Mouse (Mus musculus): ENCODE data around the gene Frmd4b. TPM values are rescaled to one million over a fixed set of nuclear protein-coding genes. Genes with fewer than 3 reads are reported as not detected.
"Not testable (repeated sequence)": the region's sequence is repeated elsewhere in the genome, so short reads cannot be mapped to it uniquely, and the experiment has no call there.

The Frmd4b gene
- total RNA-seq, 2 experiments from 2014 or later, result 21.6 to 24.3 TPM

DNA sequence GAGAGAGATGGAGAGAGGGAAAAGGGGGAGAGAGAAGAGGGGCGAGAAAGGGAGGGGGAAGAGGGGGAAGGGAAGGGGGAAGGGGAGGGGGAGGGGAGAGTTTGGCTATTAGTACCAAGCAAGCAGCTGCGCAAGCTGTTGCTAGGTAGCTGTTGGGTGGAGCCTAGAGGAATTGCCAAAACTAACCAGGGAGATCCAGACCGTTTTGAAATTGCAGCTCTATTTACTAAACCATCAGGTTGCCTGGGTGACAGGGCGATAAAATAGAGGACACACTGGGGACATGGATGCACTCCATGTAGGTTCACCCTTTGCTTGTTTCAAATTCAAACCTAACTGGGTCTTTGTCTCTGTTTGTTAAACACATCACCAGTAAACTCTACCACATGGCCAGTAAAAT lies 341.0 kb downstream of the Frmd4b start:
- DNase-seq, result peak; percentile 70 to 75
- intact Hi-C loops (cut with DNase I), result loop anchor here (2.0 to 10.0 kb wide), 4 partner anchors 26 to 728 kb away; no protein-coding TSS in a partner anchor

DNA sequence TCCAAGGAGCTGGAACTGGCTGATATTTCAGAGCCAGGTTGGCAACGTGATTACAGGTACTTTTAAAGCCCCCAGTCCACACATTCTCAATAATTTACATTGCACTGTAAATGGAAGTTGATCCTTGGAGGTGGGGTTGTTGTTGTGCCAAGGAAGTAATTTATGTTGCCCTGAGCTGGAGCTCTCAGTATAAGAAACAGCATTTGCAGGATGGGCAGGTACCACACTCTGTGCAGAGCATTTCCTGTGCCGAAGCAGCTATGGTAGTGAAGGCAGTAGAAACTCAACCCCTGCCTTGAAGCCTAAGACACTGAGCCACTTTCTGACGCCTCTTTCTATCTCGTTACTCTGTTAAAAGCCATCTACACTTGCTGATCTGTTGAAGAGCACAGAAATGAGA lies 341.6 kb downstream of the Frmd4b start:
- DNase-seq, result no peak
- intact Hi-C loops (cut with DNase I), result loop anchor here (2.0 to 10.0 kb wide), 4 partner anchors 25 to 729 kb away; no protein-coding TSS in a partner anchor

DNA sequence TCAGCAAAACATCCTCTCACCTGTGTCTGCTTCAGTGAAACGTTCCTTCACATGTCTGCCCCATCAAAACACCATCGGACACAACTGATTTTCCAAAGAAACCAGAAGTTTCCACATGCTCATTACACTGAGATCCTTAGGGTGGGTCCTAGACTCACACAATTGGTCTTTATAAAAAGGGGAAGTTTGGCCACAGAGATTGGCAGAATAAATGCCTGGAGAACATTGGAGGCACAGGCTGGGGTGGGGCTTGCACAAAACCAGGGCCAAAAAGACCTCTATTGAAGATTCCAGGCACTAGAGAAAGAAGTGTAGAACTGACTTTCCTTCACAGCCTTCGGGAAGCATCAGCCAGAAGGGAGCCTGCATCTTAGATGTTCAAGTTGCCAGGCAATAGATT lies 343.6 kb downstream of the Frmd4b start:
- no peak for DNase-seq
- intact Hi-C loops (cut with DNase I), result loop anchor here (10.0 kb wide), 1 partner anchor 731 kb away; no protein-coding TSS in a partner anchor

DNA sequence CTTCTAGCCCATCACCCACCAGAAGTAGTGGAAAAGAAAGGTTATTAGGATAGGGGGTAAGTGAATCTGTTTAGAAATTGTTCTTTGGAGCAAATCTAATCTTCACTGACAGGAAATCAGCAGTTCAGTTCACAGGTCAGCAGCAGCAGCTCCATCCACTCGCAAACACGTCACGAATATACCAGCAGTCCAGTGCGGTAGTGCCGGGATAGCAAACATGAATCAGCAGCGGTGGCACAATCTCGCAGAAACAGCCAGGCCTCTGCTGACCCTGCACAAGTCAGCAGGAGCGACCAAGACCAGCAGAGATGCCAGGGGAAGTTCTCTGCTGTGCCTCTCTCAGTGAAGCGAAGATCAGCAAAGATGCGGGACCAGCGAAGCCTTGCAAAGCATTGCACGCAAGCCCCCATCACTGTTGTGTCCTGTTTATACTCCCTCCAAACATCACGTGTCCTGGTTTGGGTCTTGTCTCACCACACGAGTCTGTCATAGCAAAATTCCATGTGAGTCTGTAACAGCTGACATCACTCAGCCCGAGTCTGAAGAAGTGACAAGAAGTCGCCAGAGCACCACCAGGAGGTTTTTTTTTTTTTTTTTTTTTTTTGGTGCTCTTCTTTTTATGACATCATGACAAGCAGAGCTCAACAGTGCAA lies 344.2 kb downstream of the Frmd4b start:
- intact Hi-C loops (cut with DNase I), result loop anchor here (10.0 kb wide), 1 partner anchor 732 kb away; no protein-coding TSS in a partner anchor
- DNase-seq, result no peak

DNA sequence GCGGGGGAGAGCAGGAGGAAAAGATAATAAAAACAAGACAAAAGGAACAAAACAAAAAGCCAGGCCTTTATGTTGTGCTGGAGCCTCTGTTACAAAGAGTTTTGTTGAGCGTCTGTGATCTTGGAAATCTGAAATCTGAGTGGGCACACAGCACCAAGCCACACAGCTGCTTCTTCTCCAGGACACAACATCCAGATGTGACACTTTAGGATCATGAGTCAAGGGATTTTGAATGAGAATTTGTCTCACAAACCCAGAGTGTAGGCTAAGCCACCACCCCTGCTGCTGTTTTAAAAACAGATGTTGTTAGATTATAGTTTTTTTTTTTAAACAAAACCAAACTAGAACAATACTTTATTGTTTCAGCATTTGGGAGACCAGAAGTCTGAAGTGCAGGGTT lies 345.0 kb downstream of the Frmd4b start:
- DNase-seq, result no peak

DNA sequence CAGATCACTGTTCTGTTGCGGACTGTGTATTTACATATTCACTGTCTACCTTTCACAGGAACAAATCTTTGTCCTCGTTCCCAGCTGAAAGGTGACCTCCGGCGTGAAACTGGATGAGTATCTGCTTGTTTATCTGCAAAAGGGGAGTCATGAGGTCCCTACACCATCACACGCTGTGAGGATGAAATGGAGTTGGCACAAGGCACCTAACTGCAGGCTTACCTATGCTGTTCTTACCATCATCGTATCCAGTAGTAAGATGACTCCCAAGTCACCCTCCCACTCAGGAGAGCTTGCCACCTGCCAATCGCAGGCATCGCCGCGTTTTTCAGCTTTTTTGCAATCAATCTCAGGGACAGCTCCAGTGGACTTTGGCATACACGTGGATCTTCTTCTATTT lies 347.7 kb downstream of the Frmd4b start:
- intact Hi-C loops (cut with DNase I), result no loop called here
- DNase-seq, result no peak

More for the DNA sequence above, 345.0 kb downstream of the Frmd4b start:
- intact Hi-C loops (cut with DNase I), result loop anchor here (10.0 kb wide), 1 partner anchor 732 kb away; no protein-coding TSS in a partner anchor

DNA sequence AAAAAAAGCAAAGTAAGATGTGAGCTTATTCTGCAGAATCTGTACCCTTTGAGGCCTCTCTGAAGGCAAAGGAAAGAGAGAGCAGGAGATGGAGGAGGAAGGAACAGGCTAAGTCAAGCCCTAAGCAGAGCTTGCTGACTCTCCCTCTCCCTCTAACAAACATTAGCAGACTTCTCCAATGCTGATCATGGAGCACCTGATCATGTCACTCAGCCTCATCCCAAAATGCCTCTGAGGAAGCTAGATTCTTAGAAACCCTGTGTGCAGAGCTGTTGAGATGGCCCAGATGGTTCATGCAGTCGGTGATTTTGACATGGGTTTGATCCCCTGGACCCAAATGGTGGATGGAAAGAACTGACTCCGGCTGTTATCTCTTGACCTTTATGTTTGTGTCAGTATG lies 350.2 kb downstream of the Frmd4b start:
- DNase-seq, result no peak
- intact Hi-C loops (cut with DNase I), result no loop called here

DNA sequence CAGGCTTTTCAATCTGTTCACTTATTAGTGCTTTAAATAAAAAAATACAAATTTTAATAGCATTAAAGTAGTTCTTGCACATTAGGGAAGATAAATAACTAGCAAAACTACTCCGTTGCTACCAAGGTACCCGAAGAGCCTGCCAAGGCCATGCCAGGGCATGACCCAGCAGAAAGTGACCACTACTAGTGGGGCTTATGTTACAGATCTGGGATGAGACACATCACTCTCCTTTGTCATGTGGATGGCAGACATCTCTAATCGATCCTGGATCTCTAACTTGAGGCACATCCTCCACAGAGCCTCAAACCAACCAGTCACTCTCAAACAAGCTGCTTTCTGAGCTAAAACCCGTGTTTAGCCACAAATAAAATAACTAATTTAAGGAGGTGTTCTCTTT lies 350.7 kb downstream of the Frmd4b start:
- no peak for DNase-seq

GRCm38 (mm10) chr6:97265705-97266104 lies 351.6 kb downstream of the Frmd4b start:
- no peak for DNase-seq
- intact Hi-C loops (cut with DNase I), result no loop called here

More for the DNA sequence above, 350.7 kb downstream of the Frmd4b start:
- intact Hi-C loops (cut with DNase I), result no loop called here

DNA sequence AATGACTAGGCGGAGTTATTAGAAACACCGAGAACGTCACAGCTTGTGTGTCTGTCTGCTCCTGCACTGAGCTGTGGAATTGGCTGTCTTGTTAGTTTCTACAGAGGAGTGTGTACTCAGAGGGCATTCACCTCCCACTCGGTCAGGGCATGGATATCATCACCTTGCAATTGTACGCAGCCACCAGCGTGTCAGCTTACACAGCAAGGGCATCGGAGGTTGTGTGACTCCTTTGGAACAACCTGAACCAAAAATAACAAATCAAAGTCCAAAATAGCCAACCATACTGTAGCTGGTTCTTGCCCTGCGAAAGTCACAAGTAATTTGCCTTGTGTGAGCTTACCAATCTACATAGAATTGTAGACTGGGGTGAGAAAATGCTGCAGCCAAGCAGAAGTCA lies 352.1 kb downstream of the Frmd4b start:
- intact Hi-C loops (cut with DNase I), result no loop called here
- peak; percentile 64 to 73 for DNase-seq

DNA sequence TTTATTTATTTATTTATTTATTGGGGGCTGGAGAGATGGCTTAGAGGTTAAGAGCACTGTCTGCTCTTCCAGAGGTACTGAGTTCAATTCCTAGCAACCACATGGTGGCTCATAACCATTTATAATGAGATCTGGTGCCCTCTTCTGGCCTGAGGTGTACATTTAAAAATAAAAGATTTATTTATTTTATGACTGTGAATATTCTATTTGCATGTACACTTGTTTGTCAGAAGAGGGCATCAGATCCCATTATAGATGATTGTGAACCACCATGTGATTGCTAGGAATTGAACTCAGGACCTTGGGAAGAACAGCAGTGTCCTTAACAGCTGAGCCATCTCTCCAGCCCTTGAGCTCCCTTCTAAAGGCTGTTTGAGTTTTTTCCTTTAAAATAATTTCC lies 353.6 kb downstream of the Frmd4b start:
- DNase-seq; intact Hi-C loops (cut with DNase I): not testable (repeated sequence)

GRCm38 (mm10) chr6:97262229-97262628 lies 355.1 kb downstream of the Frmd4b start:
- intact Hi-C loops (cut with DNase I), result no loop called here
- no peak for DNase-seq

- intact Hi-C loops (cut with DNase I); DNase-seq: not testable (repeated sequence)
These were observed 357.4 kb downstream of the Frmd4b start for GRCm38 (mm10) chr6:97259926-97260325.

- DNase-seq, result no peak
- intact Hi-C loops (cut with DNase I), result no loop called here
These were observed 358.9 kb downstream of the Frmd4b start for GRCm38 (mm10) chr6:97258489-97258888.

- intact Hi-C loops (cut with DNase I), result no loop called here
- DNase-seq, result peak; percentile 70 to 74
These were observed 364.6 kb downstream of the Frmd4b start, which contains the start of gene Lmod3 for GRCm38 (mm10) chr6:97252711-97253221. Lmod3 (minus strand) TSS chr6:97252759.

DNA sequence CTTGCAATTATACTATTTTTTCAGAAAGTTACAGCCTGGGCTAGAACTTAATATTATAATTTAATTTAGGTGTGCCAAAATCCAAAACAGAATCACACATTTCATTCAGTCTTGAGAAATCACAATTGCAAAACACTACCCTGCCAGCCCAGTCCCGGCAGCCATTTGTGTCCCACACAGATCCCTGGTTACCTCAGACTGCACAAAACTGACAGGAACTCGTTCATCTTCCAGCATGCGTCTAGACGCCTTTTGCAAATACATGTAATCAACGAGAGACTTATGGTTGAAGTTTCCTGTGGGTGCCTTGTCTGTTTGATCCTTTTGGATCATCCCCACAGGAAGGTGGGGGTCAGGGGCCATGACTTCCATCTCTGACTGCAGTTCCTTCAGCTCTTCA lies 365.3 kb downstream of the Frmd4b start:
- DNase-seq, result peak; percentile 44 to 47
- intact Hi-C loops (cut with DNase I), result no loop called here

DNA sequence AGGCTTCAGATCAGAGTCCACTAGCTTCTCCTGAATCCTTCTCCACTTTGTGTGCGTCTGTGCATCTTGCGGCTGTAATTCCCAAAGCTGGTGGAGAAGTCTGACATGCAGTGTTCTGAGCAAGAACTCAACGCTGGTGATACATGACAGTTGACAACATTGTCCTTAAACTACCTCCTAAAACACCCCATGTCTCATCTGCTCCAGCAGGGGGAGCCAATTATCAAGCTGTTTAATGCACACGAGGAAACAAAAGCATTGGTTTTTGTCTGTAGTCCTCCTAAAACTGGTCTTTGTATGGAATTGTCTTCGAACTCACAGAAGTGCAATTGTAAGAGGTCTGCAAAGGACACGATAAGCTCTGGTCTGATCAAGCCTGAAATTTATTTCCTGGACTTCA lies 366.4 kb downstream of the Frmd4b start:
- intact Hi-C loops (cut with DNase I), result loop anchor here (1.0 to 2.0 kb wide), 4 partner anchors 26 to 489 kb away; no protein-coding TSS in a partner anchor
- DNase-seq, result peak; percentile 80 to 83

DNA sequence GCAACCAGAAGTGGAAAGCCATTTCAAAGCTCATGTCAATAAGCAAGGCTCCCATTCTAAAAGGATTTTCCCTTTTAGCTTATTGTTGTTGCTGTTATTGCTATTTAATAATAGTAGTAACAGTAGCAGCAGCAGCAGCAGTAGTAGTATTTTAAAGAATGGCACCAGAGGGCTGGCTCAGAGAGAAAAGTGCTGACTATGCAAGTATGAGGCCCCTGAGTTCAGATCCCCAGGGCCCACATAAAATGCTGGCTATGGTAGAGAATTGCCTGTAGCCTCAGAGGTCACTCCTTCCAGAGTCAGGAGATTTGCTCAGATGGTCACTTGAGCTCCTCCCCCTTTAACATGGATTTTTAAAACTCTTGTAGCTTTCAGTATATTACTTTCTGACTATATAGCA lies 372.1 kb downstream of the Frmd4b start:
- no peak for DNase-seq
- intact Hi-C loops (cut with DNase I), result no loop called here

DNA sequence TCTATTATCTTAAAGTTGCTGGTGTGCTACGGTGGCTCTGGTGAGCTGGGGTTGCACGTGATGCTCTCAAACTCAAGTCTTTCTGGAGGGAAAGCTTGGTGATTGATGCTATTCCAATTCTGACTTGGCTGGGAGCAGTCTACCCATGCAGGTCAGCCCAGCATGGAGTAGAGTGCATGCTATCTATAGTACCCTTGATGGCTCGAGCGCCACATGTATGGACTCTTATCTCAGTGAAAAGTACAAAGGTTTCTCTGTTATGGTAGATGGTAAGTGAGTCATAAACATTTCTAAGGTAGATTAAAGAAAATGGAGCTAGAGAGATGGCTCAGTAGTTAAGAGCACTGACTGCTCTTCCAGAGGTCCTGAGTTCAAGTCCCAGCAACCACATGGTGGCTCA lies 374.8 kb downstream of the Frmd4b start:
- no peak for DNase-seq
- intact Hi-C loops (cut with DNase I), result no loop called here

DNA sequence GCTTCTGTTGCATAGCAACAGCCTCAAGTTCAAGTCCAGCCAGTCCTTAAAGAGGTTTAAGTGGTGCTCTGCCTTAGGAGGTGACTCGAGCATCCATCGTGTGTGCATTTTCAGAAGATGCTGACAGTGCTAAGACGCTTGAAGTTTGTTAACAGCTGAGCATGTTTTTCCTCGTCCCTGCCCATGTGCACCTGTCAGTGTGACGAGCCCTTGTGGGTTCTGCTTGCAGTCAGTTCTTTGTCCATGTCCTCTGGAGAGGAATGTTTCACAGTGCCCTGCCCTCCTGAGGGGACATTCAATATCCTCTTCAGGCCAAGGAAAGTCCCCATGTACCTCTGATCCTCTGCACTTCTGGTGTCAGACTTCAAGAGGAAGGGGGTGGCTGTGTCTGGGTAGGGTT lies 377.2 kb downstream of the Frmd4b start:
- intact Hi-C loops (cut with DNase I), result no loop called here
- DNase-seq, result no peak

- intact Hi-C loops (cut with DNase I), result loop anchor here (5.0 kb wide), 1 partner anchor 62 kb away; the partner anchor contains the start of gene Tmf1
- DNase-seq, result no peak
These were observed 378.0 kb downstream of the Frmd4b start for GRCm38 (mm10) chr6:97239360-97239759.
